Mouse (Mus musculus) kidney, postnatal 10 days (tissue): ENCODE data around the gene Nop2.
A peak's percentile ranks its signal among the peaks of the same experiment; 100 is the strongest.

Source experiments
- DNase-seq: peaks from one replicate; pipeline ENCODE4 v3.0.0; 2021; ENCODE audit warnings: mixed read lengths

Nop2 gene

GRCm38 (mm10) chr6:125131302-125132156 is at the start of gene Nop2:
Gene Nop2, plus strand, starts transcription at chr6:125131909.
- DNase-seq, result peak; percentile 93

- no peak for DNase-seq
Measured at GRCm38 (mm10) chr6:125082801-125083386, 48.8 kb upstream of the Nop2 start.

- DNase-seq, result peak; percentile 77
Measured at GRCm38 (mm10) chr6:125084424-125084823, 47.3 kb upstream of the Nop2 start.

- no peak for DNase-seq
Measured at GRCm38 (mm10) chr6:125087937-125088336, 43.8 kb upstream of the Nop2 start.

GRCm38 (mm10) chr6:125088561-125089321 is 43.0 kb upstream of the Nop2 start:
- peak; percentile 94 for DNase-seq

GRCm38 (mm10) chr6:125089521-125090321 is 42.0 kb upstream of the Nop2 start:
- DNase-seq, result peak; percentile 94

GRCm38 (mm10) chr6:125090341-125091085 is 41.2 kb upstream of the Nop2 start:
- no peak for DNase-seq

GRCm38 (mm10) chr6:125092372-125092771 is 39.3 kb upstream of the Nop2 start:
- DNase-seq, result no peak

GRCm38 (mm10) chr6:125094843-125095242 is 36.9 kb upstream of the Nop2 start:
- DNase-seq, result no peak

GRCm38 (mm10) chr6:125095391-125096278 is 36.1 kb upstream of the Nop2 start, which contains the start of gene Chd4:
Gene Chd4, plus strand, starts transcription at chr6:125095981.
- DNase-seq, result peak; percentile 99

- DNase-seq, result no peak
Measured at GRCm38 (mm10) chr6:125096279-125096596, 35.5 kb upstream of the Nop2 start.

- DNase-seq, result peak; percentile 87
Measured at GRCm38 (mm10) chr6:125096597-125097345, 34.9 kb upstream of the Nop2 start.

- DNase-seq, result no peak
Measured at GRCm38 (mm10) chr6:125097346-125097689, 34.4 kb upstream of the Nop2 start.

- no peak for DNase-seq
Measured at GRCm38 (mm10) chr6:125097951-125098350, 33.8 kb upstream of the Nop2 start.

GRCm38 (mm10) chr6:125098513-125098912 is 33.2 kb upstream of the Nop2 start:
- DNase-seq, result no peak

GRCm38 (mm10) chr6:125099421-125099971 is 32.2 kb upstream of the Nop2 start:
- peak; percentile 72 for DNase-seq

GRCm38 (mm10) chr6:125101444-125101843 is 30.3 kb upstream of the Nop2 start:
- no peak for DNase-seq

GRCm38 (mm10) chr6:125104223-125104622 is 27.5 kb upstream of the Nop2 start:
- DNase-seq, result no peak

- DNase-seq, result no peak
Measured at GRCm38 (mm10) chr6:125107705-125108104, 24.0 kb upstream of the Nop2 start.

- DNase-seq, result no peak
Measured at GRCm38 (mm10) chr6:125109371-125109770, 22.3 kb upstream of the Nop2 start.
